Mouse (Mus musculus) ES-Bruce4 (cell line): ENCODE measurements around the gene Dync1li1.

Experiments
- CTCF ChIP-seq: IDR thresholded peaks from one replicate; pipeline ENCODE4 v1.8.1; 2011; ENCODE audit warnings: low read depth, low read length
- EP300 ChIP-seq: IDR thresholded peaks from 2 replicates; pipeline ENCODE4 v1.6.1; 2011; ENCODE audit warnings: low read depth, low read length; ENCODE audit not compliant: insufficient read depth
- POLR2A ChIP-seq: IDR thresholded peaks from one replicate; pipeline ENCODE4 v1.8.1; 2011; ENCODE audit warnings: low read length; ENCODE audit not compliant: insufficient read depth

- TF ChIP-seq EP300 (no peak), CTCF (no peak), POLR2A (no peak)
These were observed 31.9 kb upstream of the Dync1li1 start for GRCm38 (mm10) chr9:114656701-114657100.
